Mouse (Mus musculus) WW6 (cell line): ENCODE measurements around the gene Sertad3.
A peak's percentile ranks its signal among the peaks of the same experiment; 100 is the strongest.

ENCODE experiments used
- DNase-seq: peaks from one replicate; pipeline ENCODE4 v3.0.0-alpha.2; 2013; ENCODE audit warnings: low read depth, low spot score

Gene Sertad3

GRCm38 (mm10) chr7:27473156-27473834 is at the start of gene Sertad3:
Gene Sertad3, plus strand, starts transcription at chr7:27473768.
- peak; percentile 95 for DNase-seq

GRCm38 (mm10) chr7:27427387-27427786 is 46.2 kb upstream of the Sertad3 start:
- no peak for DNase-seq

- DNase-seq = no peak
These were observed 45.6 kb upstream of the Sertad3 start for GRCm38 (mm10) chr7:27428002-27428401.

GRCm38 (mm10) chr7:27429135-27429534 is 44.4 kb upstream of the Sertad3 start:
- DNase-seq = no peak

GRCm38 (mm10) chr7:27433349-27433748 is 40.2 kb upstream of the Sertad3 start:
- DNase-seq = peak; percentile 64

- DNase-seq = no peak
These were observed 39.8 kb upstream of the Sertad3 start for GRCm38 (mm10) chr7:27433794-27434193.

GRCm38 (mm10) chr7:27437544-27437943 is 36.0 kb upstream of the Sertad3 start:
- no peak for DNase-seq

- no peak for DNase-seq
These were observed 33.6 kb upstream of the Sertad3 start for GRCm38 (mm10) chr7:27440014-27440413.

- no peak for DNase-seq
These were observed 27.5 kb upstream of the Sertad3 start for GRCm38 (mm10) chr7:27446051-27446450.

- no peak for DNase-seq
These were observed 26.8 kb upstream of the Sertad3 start for GRCm38 (mm10) chr7:27446521-27447418.

- peak; percentile 100 for DNase-seq
These were observed 25.9 kb upstream of the Sertad3 start, which contains the start of the genes Sptbn4 and Blvrb for GRCm38 (mm10) chr7:27447419-27448286. Gene Sptbn4, minus strand, starts transcription at chr7:27447686. Gene Blvrb, plus strand, starts transcription at chr7:27447978.

- no peak for DNase-seq
These were observed 25.0 kb upstream of the Sertad3 start for GRCm38 (mm10) chr7:27448421-27449206.

- no peak for DNase-seq
These were observed 24.2 kb upstream of the Sertad3 start for GRCm38 (mm10) chr7:27449256-27449862.

- no peak for DNase-seq
These were observed 22.2 kb upstream of the Sertad3 start for GRCm38 (mm10) chr7:27451359-27451758.

- no peak for DNase-seq
These were observed 21.3 kb upstream of the Sertad3 start for GRCm38 (mm10) chr7:27452206-27452770.

GRCm38 (mm10) chr7:27454461-27455121 is 19.0 kb upstream of the Sertad3 start:
- DNase-seq = no peak

GRCm38 (mm10) chr7:27455273-27455672 is 18.3 kb upstream of the Sertad3 start:
- no peak for DNase-seq

GRCm38 (mm10) chr7:27458614-27459013 is 15.0 kb upstream of the Sertad3 start:
- DNase-seq = no peak

GRCm38 (mm10) chr7:27459640-27460039 is 13.9 kb upstream of the Sertad3 start:
- no peak for DNase-seq

GRCm38 (mm10) chr7:27460477-27460876 is 13.1 kb upstream of the Sertad3 start:
- DNase-seq = no peak
